Mouse (Mus musculus) stomach, embryonic 15.5 days (tissue): ENCODE results near the gene Osbpl10. TPM values are rescaled to one million over a fixed set of nuclear protein-coding genes. Genes with fewer than 3 reads are reported as not detected.
"Not testable (repeated sequence)": the region's sequence is repeated elsewhere in the genome, so short reads cannot be mapped to it uniquely, and the experiment has no call there.

Source experiments
- ATAC-seq: fragments of 200-750 bp; cut with Nextera tagmentation; 2 replicates; pipeline ENCODE4 v1.8.0; 2017; ENCODE audit warnings: low read depth, moderate number of reproducible peaks, moderate TSS enrichment; ENCODE audit not compliant: insufficient read depth, low FRiP score
- H3K27ac ChIP-seq: fragments of 300-500 bp; sonication (generic); 2 replicates; pipeline ENCODE4 v1.5.1; 2015; ENCODE audit warnings: mild to moderate bottlenecking, inconsistent platforms
- H3K27me3 ChIP-seq: fragments of 300-500 bp; sonication (generic); replicated peaks from 2 replicates; pipeline ENCODE4 v1.6.1; 2015; ENCODE audit warnings: inconsistent platforms
- H3K36me3 ChIP-seq: fragments of 300-500 bp; sonication (generic); 2 replicates; pipeline ENCODE4 v1.6.1; 2015; ENCODE audit warnings: inconsistent platforms
- H3K4me1 ChIP-seq: fragments of 300-500 bp; sonication (generic); 2 replicates; pipeline ENCODE4 v1.6.1; 2015; ENCODE audit warnings: inconsistent platforms
- H3K4me2 ChIP-seq: fragments of 300-500 bp; sonication (generic); 2 replicates; pipeline ENCODE4 v1.6.1; 2015; ENCODE audit warnings: mild to moderate bottlenecking, inconsistent platforms
- H3K4me3 ChIP-seq: fragments of 300-500 bp; sonication (generic); replicated peaks from 2 replicates; pipeline ENCODE4 v1.5.1; 2015; ENCODE audit warnings: inconsistent platforms
- H3K9ac ChIP-seq: fragments of 300-500 bp; sonication (generic); 2 replicates; pipeline ENCODE4 v1.6.1; 2015; ENCODE audit warnings: inconsistent platforms
- H3K9me3 ChIP-seq: fragments of 300-500 bp; sonication (generic); 2 replicates; pipeline ENCODE4 v1.6.1; 2016; ENCODE audit warnings: inconsistent platforms
- WGBS: fragments of 180-500 bp; shearing (Covaris S2); methylation state at CpG from one replicate; pipeline ENCODE4 v1.1.7; 2015; 5-methylcytosine and 5-hydroxymethylcytosine counted together
- polyA plus RNA-seq: library from polyadenylated mRNA; unstranded; fragments of >200 nt; fragmentation: Nextera tagmentation; extraction: Ambion mirVana; gene quantifications from 2 replicates; pipeline ENCODE4 v1.2.1, GENCODE M21; 2015

Osbpl10 gene
- polyA plus RNA-seq, 1 experiment from 2014 or later: 2.0 TPM

DNA sequence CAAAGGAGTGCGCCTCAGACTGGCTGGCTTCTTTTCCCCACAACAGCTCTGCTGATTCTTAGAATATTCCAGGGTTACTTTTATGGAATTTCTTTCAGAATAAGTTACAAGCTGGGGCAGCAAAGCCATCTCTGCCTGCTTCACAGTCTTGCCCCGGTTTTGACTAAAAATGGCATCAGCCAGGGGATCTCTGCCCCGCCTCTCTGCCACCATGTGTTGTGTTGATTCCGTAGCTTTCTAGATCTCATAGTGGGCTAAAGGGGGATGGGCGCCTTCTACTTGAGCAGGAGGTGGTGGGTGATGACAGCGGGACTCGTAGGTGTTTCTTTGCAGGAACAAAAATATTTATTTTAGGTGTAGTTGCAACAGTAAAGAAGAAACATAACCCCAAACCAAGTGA, 29.8 kb downstream of the Osbpl10 start:
- no peak overlapping the region for H3K27ac ChIP-seq
- no peak for ATAC-seq
- 83% methylated on average over 7 of the region's 7 CpGs for WGBS

DNA sequence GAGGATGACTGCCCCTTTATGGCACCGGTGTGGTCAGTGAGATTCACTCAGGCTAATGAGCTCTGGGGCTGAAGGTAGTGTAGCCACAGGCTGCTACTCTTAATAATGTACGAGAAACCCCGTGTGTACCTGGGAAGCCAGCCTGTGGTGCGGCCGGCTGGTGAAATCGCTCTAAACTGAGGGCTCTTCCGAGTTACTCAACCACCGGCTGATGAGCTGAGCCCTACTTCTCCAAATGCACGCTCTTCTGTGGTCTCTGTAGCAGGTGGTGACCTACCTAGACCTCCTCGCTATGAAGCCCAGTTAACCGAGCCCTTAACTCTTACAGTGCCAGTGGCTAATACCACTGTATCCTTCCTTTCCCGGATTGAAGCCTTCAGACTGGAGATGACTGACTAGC, 34.0 kb downstream of the Osbpl10 start:
- Histone ChIP-seq H3K4me3 (no peak overlapping the region), H3K9me3 (no peaks in the 10 kb centered on the region), H3K4me1 (no peaks in the 10 kb centered on the region), H3K27ac (no peak overlapping the region), H3K4me2 (no peak overlapping the region), H3K27me3 (no peaks in the 10 kb centered on the region), H3K36me3 (no peaks in the 10 kb centered on the region), H3K9ac (no peak overlapping the region)
- ATAC-seq: no peak
- 52% methylated on average over 12 of the region's 12 CpGs for WGBS

More for the DNA sequence above, 29.8 kb downstream of the Osbpl10 start:
- no peaks in the 10 kb centered on the region for H3K36me3 ChIP-seq
- no peaks in the 10 kb centered on the region for H3K27me3 ChIP-seq
- no peaks in the 10 kb centered on the region for H3K4me1 ChIP-seq
- no peak overlapping the region for H3K4me3 ChIP-seq
- no peaks in the 10 kb centered on the region for H3K9me3 ChIP-seq
- H3K9ac ChIP-seq: no peak overlapping the region
- H3K4me2 ChIP-seq: no peak overlapping the region

DNA sequence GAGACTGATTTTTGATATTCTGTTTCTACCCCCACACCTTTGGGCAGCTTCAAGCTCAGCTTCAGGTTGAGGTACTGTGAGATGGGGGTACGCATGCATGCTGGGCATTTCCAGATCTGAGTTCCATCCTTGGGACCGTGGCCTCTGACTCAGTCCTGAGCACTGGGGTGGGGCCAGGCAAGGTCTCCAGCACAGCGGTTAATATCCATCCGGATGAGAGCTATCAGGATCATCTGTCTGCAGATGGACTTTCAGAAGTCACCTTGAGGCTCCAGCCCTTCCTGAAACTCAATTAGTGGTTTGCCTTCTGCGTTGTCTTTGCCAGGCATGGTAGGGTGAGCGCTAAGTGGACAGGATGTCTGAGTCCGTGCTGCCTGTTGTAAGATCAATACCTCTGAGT, 41.8 kb downstream of the Osbpl10 start:
- Histone ChIP-seq H3K27ac (no peak overlapping the region), H3K36me3 (no peaks in the 10 kb centered on the region), H3K9ac (no peak overlapping the region), H3K9me3 (no peaks in the 10 kb centered on the region), H3K4me1 (no peaks in the 10 kb centered on the region), H3K27me3 (no peaks in the 10 kb centered on the region), H3K4me2 (no peak overlapping the region), H3K4me3 (no peak overlapping the region)
- WGBS: 90% methylated on average over 7 of the region's 7 CpGs
- ATAC-seq: no peak

DNA sequence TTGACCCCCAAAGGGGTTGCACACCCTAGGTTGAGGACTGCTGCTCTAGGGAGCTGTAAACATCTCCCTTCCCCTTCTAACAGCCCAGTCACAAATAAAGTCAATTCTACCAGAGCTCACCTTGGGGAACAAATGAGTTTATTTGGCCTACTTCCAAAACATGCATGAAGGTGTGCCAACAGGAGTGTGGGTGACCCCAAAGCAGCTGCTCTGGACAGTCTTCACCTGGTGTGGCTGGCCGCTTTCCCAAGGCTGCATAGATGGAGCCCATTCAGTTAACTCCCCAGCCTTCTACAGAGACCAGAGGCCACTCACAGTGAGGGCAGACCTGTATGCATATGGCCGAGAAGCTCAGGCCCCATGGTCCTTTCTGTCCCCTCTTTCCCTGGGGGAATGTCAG, 43.0 kb downstream of the Osbpl10 start:
- WGBS: 78% methylated on average over 2 of the region's 2 CpGs
- no peak overlapping the region for H3K4me3 ChIP-seq
- no peak overlapping the region for H3K27ac ChIP-seq
- no peak overlapping the region for H3K9ac ChIP-seq
- no peaks in the 10 kb centered on the region for H3K9me3 ChIP-seq
- no peaks in the 10 kb centered on the region for H3K27me3 ChIP-seq
- H3K36me3 ChIP-seq: no peaks in the 10 kb centered on the region
- no peaks in the 10 kb centered on the region for H3K4me1 ChIP-seq
- ATAC-seq: peak; percentile 47; the same call in 1 of the 2 replicates
- H3K4me2 ChIP-seq: no peak overlapping the region

DNA sequence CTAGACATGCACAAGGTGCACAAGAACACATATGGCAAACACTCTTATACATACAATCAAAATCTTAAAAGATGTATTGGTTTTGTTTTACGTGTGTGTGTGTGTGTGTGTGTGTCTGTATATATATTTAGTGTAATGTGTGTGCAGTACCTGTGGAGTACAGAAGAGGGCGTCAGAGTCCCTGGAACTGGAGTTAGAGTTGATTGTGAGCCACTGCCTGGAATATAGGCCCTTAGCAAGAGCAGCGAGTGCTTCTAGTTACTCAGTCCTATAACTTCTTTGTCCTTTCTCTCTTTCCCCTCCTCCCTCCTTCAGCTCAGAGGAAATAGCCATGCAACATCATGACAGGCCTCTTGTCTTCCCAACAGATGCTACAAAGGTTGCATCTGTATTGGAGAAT, 44.8 kb downstream of the Osbpl10 start:
- no peak overlapping the region for H3K4me2 ChIP-seq
- no peaks in the 10 kb centered on the region for H3K36me3 ChIP-seq
- H3K27me3 ChIP-seq: no peaks in the 10 kb centered on the region
- H3K4me1 ChIP-seq: no peaks in the 10 kb centered on the region
- H3K27ac ChIP-seq: no peak overlapping the region
- H3K9ac ChIP-seq: no peak overlapping the region
- no peak for ATAC-seq
- no peaks in the 10 kb centered on the region for H3K9me3 ChIP-seq
- WGBS: 82% methylated on average over 3 of the region's 3 CpGs
- no peak overlapping the region for H3K4me3 ChIP-seq

DNA sequence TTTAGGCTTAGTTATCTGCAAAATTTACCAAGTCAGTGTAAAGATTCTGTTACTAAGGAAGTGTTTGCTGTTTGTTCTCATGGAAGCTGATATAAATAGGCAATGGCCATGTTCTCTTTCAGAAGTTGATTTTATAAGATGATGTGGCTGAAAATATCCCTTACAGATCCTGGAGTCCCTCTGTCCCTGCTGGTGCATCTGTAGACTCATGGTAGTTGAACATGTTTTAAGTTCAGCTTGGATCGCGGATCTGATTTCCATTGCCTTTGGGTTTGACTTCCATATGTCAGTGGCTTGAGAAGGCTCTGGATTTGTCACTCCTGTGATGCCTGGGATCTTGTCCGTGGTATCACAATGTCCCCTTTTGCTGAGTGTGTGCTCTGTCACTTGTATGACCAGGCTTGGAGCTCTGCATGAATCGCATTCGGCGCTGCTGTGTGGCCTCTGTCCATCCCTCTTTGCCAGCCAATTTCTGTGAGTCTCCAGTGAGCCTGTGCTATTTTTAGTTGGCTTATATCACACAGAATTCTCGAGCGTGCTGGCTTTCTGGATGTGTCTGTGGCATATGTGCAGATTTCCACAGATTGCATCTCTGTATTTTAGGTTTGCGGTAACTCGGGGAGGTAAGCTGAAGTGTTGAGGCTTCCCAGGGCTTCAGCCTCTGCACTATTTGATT, 45.5 kb downstream of the Osbpl10 start:
- H3K4me1 ChIP-seq: no peaks in the 10 kb centered on the region
- H3K9ac ChIP-seq: no peak overlapping the region
- no peak overlapping the region for H3K27ac ChIP-seq
- no peaks in the 10 kb centered on the region for H3K9me3 ChIP-seq
- no peak for ATAC-seq
- 84% methylated on average over 10 of the region's 10 CpGs for WGBS
- H3K36me3 ChIP-seq: no peaks in the 10 kb centered on the region
- no peaks in the 10 kb centered on the region for H3K27me3 ChIP-seq
- no peak overlapping the region for H3K4me2 ChIP-seq
- H3K4me3 ChIP-seq: no peak overlapping the region

DNA sequence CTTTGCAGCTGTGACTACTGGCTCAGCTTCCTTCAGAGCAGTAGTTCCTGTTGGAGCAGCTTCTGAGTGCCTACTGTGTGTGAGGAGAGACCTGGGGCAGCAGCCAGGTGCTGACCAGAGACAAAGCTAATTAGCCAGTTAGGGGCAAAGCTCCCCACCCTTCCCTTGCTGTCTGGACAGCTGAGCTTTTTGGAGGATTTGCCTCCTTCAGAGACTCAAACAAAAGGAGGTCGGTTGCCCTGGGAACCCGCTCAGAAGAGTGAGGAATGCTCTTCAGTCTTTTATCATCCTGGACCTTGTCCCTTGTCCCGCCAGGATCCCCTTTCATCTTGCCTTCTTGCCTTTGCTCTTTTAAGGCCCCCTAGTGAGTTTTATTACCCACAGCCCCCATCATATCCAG, 50.9 kb downstream of the Osbpl10 start:
- Histone ChIP-seq H3K4me2 (no peak overlapping the region), H3K4me3 (no peak overlapping the region), H3K27ac (no peak overlapping the region), H3K4me1 (no peaks in the 10 kb centered on the region), H3K27me3 (no peaks in the 10 kb centered on the region), H3K9ac (no peak overlapping the region), H3K9me3 (no peaks in the 10 kb centered on the region), H3K36me3 (no peaks in the 10 kb centered on the region)
- no peak for ATAC-seq
- WGBS: 21% methylated on average over 3 of the region's 3 CpGs

DNA sequence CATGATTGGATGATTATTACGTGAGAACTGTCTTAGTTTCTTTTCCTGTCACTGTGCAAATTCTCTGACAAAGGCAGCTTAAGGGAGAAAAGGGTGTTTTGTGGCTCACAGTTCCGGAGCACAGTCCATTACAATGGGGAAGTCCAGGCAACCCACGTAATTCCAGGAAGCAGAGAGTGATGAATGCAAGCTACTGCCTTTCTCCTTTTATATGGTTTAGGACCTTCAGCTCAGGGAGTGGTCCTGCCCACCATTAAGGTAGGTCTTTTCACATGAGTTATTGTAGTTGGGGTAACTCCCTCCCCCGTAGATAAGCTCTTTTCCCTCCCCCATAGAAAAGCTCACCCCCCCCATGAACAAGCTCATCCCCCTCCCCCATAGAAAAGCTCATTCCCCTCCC, 52.2 kb downstream of the Osbpl10 start:
- no peaks in the 10 kb centered on the region for H3K27me3 ChIP-seq
- no peaks in the 10 kb centered on the region for H3K9me3 ChIP-seq
- H3K4me1 ChIP-seq: no peaks in the 10 kb centered on the region
- no peak overlapping the region for H3K4me3 ChIP-seq
- H3K36me3 ChIP-seq: no peaks in the 10 kb centered on the region
- H3K9ac ChIP-seq: no peak overlapping the region
- H3K27ac ChIP-seq: no peak overlapping the region
- no peak overlapping the region for H3K4me2 ChIP-seq
- 77% methylated on average over 4 of the region's 4 CpGs for WGBS
- no peak for ATAC-seq

DNA sequence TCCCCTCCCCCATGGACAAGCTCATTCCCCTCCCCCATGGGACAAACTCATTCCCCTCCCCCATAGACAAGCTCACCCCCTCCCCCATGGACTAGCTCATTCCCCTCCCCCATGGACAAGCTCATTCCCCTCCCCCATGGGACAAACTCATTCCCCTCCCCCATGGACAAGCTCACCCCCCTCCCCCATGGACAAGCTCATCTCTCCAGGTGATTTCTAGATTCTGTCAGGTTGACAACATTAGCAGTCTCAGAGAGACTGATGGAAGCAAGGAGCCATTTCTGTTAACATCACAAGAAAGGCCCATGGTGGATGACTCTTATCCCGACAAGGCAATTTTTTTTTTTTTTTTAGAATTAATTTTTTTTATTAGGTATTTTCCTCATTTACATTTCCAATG, 52.7 kb downstream of the Osbpl10 start:
- not testable (repeated sequence) for H3K4me3 ChIP-seq, H3K4me1 ChIP-seq, H3K27ac ChIP-seq, H3K27me3 ChIP-seq, ATAC-seq, H3K36me3 ChIP-seq, H3K9me3 ChIP-seq, H3K4me2 ChIP-seq, H3K9ac ChIP-seq
- WGBS: 95% methylated on average over 1 of the region's 1 CpGs

DNA sequence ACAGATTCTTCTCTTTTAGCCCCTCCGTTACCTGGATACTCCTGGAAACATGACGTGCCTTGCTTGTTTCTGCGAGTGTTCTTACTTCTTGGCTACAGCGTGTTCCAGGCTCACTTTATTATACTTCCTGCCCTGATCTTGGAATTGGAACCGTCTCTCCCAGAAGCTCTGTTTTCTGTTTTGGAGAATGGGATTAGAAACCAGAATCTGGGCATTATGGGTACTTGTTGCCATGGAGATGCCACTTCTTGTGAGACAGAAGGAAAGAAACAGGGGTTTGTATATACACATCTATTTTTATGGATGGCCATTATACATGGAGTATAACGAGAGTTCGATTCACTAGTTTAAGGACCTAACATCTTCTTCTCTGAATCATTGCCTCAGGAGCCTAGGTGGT, 54.4 kb downstream of the Osbpl10 start:
- Histone ChIP-seq H3K9me3 (no peaks in the 10 kb centered on the region), H3K4me1 (no peaks in the 10 kb centered on the region), H3K27ac (no peak overlapping the region), H3K9ac (no peak overlapping the region), H3K4me2 (no peak overlapping the region), H3K27me3 (no peaks in the 10 kb centered on the region), H3K4me3 (no peak overlapping the region), H3K36me3 (no peaks in the 10 kb centered on the region)
- WGBS: 87% methylated on average over 7 of the region's 7 CpGs
- ATAC-seq: no peak

DNA sequence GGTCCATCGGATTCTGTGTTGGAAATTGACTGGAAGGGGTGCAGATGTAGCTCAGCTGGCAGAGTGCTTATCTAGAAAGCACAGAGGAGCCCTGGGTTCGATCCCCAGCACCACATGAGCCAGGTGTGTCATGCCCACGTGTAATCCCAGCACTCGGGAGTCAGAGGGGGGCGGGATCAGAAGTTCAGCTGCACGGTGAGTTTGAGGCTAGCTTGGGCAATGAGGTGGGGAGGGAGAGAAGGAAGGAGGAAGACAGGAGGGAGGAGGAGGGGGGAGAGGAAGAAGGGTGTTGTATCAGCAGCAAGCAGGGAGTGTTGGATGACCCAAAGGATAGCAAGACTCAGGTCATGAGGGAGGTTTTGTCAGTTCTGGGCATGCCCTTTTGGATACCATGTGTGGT, 55.9 kb downstream of the Osbpl10 start:
- no peak overlapping the region for H3K4me3 ChIP-seq
- H3K27me3 ChIP-seq: no peaks in the 10 kb centered on the region
- no peak overlapping the region for H3K9ac ChIP-seq
- H3K27ac ChIP-seq: no peak overlapping the region
- H3K36me3 ChIP-seq: no peaks in the 10 kb centered on the region
- 64% methylated on average over 6 of the region's 6 CpGs for WGBS
- H3K4me2 ChIP-seq: no peak overlapping the region
- ATAC-seq: no peak
- no peaks in the 10 kb centered on the region for H3K4me1 ChIP-seq
- H3K9me3 ChIP-seq: no peaks in the 10 kb centered on the region

DNA sequence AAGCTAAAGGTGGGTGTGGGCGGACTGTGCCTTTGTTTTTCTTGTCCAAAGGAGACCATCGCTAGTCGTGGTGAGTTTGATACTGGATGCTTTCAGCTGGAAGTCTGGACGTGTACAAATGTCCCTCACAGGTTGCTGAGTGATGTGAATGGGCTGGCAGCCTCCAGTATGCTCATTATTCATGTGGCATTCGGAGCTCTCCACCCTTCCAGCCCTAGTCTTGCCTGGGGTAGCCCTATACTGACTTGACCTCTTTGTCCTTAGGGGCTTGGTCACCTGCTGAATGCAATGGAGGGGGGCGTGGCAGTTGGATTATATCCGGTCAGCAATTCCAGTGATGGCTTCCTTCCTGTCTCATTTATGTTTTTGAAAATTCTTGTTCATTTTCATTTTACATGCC, 56.4 kb downstream of the Osbpl10 start:
- H3K27ac ChIP-seq: no peak overlapping the region
- no peak overlapping the region for H3K9ac ChIP-seq
- no peak overlapping the region for H3K4me3 ChIP-seq
- H3K36me3 ChIP-seq: no peaks in the 10 kb centered on the region
- no peak overlapping the region for H3K4me2 ChIP-seq
- no peaks in the 10 kb centered on the region for H3K9me3 ChIP-seq
- whole genome bisulfite sequencing: 74% methylated on average over 7 of the region's 7 CpGs
- ATAC-seq: no peak
- no peaks in the 10 kb centered on the region for H3K4me1 ChIP-seq
- H3K27me3 ChIP-seq: no peaks in the 10 kb centered on the region

DNA sequence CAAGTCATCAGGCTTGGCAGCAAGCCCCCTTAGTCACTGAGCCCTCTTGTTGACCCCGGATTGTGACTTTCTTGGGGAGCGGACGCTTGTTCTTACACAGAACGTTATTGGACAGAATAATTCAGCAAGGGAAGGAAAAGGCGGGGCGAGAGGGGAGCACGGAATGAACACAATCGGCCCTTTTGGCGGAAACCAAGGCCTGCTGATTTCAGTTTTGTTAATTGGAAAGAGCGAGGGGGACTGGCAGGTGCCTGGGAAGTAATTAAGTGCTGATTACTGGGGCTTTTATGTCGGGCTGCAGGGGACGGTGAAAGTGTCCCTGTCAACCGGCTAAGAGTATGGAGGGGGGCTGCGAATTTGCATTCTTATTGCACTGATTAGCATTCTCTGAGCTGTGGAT, 59.8 kb downstream of the Osbpl10 start:
- H3K9ac ChIP-seq: no peak overlapping the region
- H3K4me3 ChIP-seq: no peak overlapping the region
- no peak overlapping the region for H3K4me2 ChIP-seq
- no peaks in the 10 kb centered on the region for H3K27me3 ChIP-seq
- no peaks in the 10 kb centered on the region for H3K9me3 ChIP-seq
- H3K36me3 ChIP-seq: no peaks in the 10 kb centered on the region
- WGBS: 53% methylated on average over 14 of the region's 14 CpGs
- no peaks in the 10 kb centered on the region for H3K4me1 ChIP-seq
- H3K27ac ChIP-seq: no peak overlapping the region
- ATAC-seq: no peak
